Mouse (Mus musculus) heart, postnatal 0 days (tissue): ENCODE results near the gene Chrm3.

Source experiments
- CTCF ChIP-seq: IDR thresholded peaks from 2 replicates; pipeline ENCODE4 v1.5.1; 2016; ENCODE audit warnings: antibody characterized with exemption, control low read depth, low read depth
- EP300 ChIP-seq: IDR thresholded peaks from 2 replicates; pipeline ENCODE4 v1.6.1; 2016; ENCODE audit warnings: antibody characterized with exemption, low read depth

GRCm38 (mm10) chr13:10284331-10284730, 76.3 kb downstream of the Chrm3 start:
- TF ChIP-seq CTCF (no peak), EP300 (no peak)
